Mouse (Mus musculus) neutrophil, adult 5-6 weeks (primary cell): ENCODE measurements at regions not wholly inside any gene's neighbourhood (a gene's known extent, or its start where the extent isn't known, plus 50 kb on each side); places are given as distances from the start of the nearest gene placed in this dataset.
A peak's percentile ranks its signal among the peaks of the same experiment; 100 is the strongest.

Experiments used
- ATAC-seq: fragments of 151-379, 151-347 bp; 2 replicates; pipeline ENCODE4 v1.8.0; 2017; ENCODE audit warnings: mild to moderate bottlenecking, moderate TSS enrichment; ENCODE audit not compliant: insufficient number of reproducible peaks, poor library complexity, low FRiP score, severe bottlenecking; ENCODE audit errors: extremely low read depth

GRCm38 (mm10) chr5:148454200-148454599 is 54.5 kb upstream of the Slc7a1 start:
- no peak; the same call in 1 of the 2 replicates for ATAC-seq

GRCm38 (mm10) chr5:148453776-148454175 is 54.1 kb upstream of the Slc7a1 start:
- no peak for ATAC-seq

GRCm38 (mm10) chr5:148452909-148453632 is 53.4 kb upstream of the Slc7a1 start:
- ATAC-seq, result no peak

DNA sequence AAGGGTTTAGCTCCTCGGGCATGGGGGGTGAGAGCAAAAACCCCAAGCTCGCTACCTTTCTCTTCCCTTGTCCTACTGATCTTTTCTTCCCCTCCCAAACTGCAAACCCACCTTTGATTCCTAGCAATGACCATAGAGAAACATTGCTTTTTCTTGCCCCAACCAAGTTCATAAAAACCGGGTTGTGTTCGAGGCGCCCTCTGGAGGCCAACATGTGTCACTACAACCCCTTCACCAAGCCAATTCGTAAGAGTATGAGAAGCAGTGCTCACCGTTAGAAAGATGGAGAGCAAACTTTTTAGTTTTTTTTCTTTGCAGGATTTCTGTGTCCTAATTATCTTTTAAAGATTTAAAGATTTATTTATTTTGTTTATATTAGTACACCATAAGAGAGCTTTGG is 52.1 kb upstream of the Slc7a1 start:
- peak; percentile 69 for ATAC-seq

GRCm38 (mm10) chr5:148450924-148451323 is 51.2 kb upstream of the Slc7a1 start:
- peak; percentile 78 for ATAC-seq
